Mouse (Mus musculus) adrenal gland (tissue): ENCODE measurements around the gene Armc5.

Experiments
- intact Hi-C: fragments of 180-260 bp; cut with DNase I; formaldehyde crosslinking; loops from one replicate; pipeline ENCODE4 v1.15.1; 2025
- microRNA-seq, 2 experiments: library from miRNA; unstranded; fragments of <30 nt; microRNA quantifications; one replicate each; pipeline ENCODE4; 2019

The Armc5 gene

DNA sequence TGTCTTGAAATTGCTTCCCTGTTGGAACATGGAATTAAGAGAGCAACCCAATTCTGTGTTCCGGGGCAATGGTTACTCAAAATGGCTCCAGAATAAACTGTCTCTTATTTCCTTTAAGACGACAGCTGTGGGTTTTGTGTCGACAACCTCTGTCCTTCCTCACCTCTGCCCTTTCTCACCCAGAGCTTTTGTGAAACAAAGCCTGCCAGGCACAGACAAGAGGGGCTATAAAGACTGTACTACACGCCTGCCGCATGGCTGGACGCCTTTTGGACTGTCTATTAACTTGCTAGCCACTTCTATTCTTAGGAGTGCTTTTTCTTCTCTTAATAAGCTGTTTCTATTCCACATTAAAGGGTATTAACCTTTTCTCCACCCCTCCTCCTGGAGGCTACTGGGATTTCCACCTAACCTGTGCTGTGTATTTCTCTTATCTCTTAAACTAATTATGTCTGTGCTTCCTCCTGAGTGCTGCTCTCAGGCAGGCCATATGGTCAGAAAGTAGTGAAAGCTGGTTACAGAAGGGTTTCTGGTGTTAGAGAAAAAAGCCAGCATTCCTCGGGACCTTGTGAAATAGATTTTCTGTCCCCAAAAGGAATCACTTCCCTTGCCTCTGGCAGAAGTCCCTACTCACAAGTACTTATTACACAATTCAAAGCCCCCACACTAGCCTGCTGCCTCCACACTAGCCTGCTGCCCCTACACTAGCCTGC lies 45.5 kb downstream of the Armc5 start:
- intact Hi-C loops = no loop called here

DNA sequence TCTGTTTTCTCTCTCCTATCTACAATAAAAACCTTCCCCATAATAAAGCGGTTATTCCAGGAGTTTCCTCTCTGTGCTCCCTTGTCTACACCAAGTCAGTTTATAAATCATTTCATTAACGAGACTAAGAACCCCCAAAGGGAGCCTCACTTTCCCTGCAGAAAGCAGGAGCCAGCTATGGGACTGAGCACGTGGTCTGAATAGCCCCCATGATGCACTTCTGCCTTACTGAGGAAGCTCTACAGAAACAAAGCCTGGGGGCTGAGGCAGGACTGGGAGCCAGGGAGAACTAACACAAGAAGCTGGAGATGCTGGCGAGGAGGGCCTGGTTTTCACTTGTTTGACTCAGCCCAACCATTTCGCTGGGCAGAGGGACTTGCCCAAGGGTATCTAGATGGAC lies 46.9 kb downstream of the Armc5 start:
- intact Hi-C loops = no loop called here

DNA sequence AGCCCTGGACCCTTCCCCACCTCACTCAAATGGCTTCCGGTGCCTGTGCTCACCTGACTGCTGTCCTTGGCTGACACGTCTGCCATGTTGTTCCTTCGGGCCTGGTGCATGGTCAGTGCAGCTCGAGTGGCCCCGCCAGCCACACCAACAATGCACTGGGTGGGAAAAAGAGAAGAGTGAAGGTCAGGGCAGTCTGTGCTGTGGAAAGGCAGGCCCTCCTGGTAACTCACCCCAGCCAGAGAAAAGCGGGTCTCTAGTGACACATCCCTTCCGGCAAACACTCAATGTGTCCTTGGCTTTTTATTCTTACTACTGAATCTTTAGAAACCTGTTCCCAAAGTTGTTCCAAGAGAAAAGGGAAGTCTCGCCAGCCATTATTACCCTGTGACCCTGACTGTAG lies 47.9 kb downstream of the Armc5 start:
- intact Hi-C loops = no loop called here

DNA sequence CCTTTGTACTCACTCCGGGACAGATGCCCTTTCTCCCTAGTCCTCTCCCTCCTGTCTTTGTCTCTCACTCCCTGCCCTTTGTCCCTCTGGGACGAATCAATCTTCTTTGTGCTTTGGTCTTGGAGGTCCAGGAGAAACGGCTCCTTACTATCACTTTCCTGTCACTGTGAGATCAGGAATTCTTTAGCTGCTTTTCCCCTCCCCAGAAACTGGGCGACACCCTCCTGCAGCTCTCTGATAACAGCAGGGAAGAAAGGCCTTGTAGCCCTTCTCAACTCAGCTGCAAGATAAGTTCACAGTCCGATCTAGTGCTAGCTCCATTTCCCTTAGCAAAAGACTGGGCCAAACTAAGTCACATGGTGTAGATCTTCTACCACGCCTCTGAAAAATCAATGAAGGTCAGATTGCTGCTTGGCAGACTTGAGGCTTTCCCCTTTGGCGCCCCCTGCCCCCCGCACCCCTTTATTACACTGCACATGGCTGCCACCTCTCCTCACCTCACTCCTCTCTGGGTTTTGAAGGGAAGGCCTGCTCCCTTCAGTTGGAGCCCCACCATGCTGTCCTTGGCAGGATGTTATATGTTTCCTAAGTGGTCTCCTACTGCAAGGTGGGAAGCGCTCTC lies 51.9 kb downstream of the Armc5 start:
- intact Hi-C loops = no loop called here

Small RNAs within 50 kb of the gene (microRNA-seq; reads per million reads assigned to microRNA genes)
- gene Mir3103 = 0.62 to 0.69 reads per million in 2 experiments
